Mouse (Mus musculus): ENCODE measurements around the gene Sytl2.

DNA sequence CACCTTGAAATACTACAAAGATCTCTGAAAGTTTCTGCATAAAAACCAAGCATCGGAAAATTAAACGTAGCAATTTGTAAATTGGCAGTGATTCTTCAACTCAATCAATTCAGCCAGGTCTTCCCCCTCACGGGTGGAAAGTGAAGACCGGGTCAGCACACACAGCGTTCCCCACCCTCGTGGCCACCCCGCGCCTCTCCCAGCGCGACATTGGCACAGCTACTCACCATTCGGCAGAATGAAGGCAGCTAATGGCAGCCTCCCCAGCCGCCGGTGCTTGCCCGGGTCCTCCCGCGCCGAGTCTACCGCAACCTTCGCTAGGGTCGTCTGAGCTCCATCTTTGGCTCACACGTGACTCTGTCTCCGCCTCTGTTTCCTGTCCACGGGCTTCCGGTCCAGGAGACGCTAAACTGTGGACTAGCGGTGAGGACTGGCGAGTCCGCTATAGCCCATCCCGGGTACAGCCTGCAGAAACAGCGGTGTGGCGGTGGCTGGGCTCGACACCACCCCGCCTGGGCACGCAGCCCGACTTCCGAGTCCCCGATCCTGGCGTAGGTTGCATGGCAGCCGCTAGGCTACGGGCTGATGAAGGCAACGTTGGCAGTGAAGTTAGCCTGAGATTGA lies 154.9 kb downstream of the Sytl2 start, which contains the start of gene Tmem126a:
- TF ChIP-seq CTCF (IDR thresholded peaks at IDR 0.05; ENCODE audit: borderline replicate concordance, control insufficient read depth, extremely low read depth, insufficient read depth, low read length, poor library complexity) = peak; percentile 65; the same call in 1 of the 2 replicates
- TF ChIP-seq POLR2A (IDR thresholded peaks at IDR 0.05; ENCODE audit: control insufficient read depth, extremely low read depth, insufficient read depth, low read length, poor library complexity) = peak; percentile 65; the same call in 1 of the 2 replicates
